ENCODE assay signal across 21 mouse cellular contexts in the genomic region with DNA sequence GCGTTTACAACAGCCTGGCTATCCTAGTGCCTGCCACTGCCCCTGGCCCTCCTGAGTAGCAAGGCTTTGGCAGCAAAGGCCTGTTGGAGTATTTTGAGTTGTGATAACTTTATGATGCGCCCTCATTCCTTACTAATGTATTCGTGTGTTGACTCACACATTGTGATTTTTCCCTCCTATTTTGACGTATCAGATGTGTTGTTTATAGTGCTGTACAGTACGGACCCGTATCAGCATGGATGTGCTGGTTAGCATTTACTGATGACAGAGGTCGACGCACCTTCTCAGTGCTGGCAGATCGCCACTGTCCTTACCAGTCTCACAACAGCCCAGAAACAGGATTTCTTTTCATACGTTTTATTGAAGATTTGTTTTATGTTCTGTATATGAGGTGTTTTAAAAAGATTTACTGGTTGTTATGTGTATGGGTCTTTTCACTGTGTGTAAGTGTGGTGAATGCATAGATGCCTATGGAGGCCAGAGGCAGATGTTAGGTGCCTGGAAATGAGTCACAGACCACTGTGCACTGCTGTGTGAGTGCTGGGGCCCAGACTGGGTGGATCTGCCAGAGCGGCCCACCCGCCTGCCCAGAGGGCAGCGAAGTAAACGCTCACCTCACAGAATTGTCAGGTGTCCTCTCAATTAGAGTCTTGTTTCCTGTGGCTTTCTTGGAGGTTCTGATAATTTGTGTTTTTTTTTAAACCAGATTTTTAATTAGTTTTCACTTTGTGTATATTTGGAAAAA. TPM values are rescaled to one million over a fixed set of nuclear protein-coding genes. Genes with fewer than 3 reads are reported as not detected.
"Had no signal": no experiment of that assay in that cellular context is flagged by ENCODE, and none has a peak within 500 bp of the region (broad histone marks: within the 10 kb centered on the region; RNA-seq: fewer than 3 reads in every experiment).

No protein-coding gene starts in this region.

- H3K4me1 ChIP-seq: neural tube, embryonic 12.5 days had no signal

- H3K4me2 ChIP-seq: neural tube, embryonic 12.5 days had no signal

- H3K36me3 ChIP-seq: liver, embryonic 15.5 days; neural tube, embryonic 12.5 days had no signal

- ATAC-seq: lung, postnatal 0 days had no signal

- H3K9me3 ChIP-seq: liver, embryonic 15.5 days; neural tube, embryonic 12.5 days had no signal

- H3K9ac ChIP-seq: liver, embryonic 15.5 days; neural tube, embryonic 12.5 days had no signal

- H3K27me3 ChIP-seq: liver, embryonic 15.5 days; neural tube, embryonic 12.5 days had no signal

- H3K27ac ChIP-seq: liver, embryonic 15.5 days; neural tube, embryonic 12.5 days had no signal

- H3K4me3 ChIP-seq: liver, embryonic 15.5 days; neural tube, embryonic 12.5 days had no signal

- DNase-seq: kidney, adult 11 months; kidney, postnatal 10 days; layer of hippocampus, adult 9-11 months; layer of hippocampus, postnatal 36 days; lung, adult 2 months; right cerebral cortex, postnatal 4 days; spleen, adult 18-20 months; thymus, adult 18-20 months; thymus, postnatal 25 days had no signal

RNA-seq across cellular contexts. Expression of a gene that starts 17.5 kb away (rescaled TPM):
- total RNA-seq: monocyte, adult 5-6 weeks had no signal

RNA-seq across cellular contexts. Expression of a gene that starts 25.3 kb away (rescaled TPM):
- total RNA-seq: layer of hippocampus, postnatal 36 days; left cerebral cortex, adult 8-10 months; left cerebral cortex, postnatal 25 days; liver, adult 2 months; megakaryocyte progenitor cell, adult 5-6 weeks; monocyte, adult 5-6 weeks; neutrophil, adult 5-6 weeks had no signal
- polyA plus RNA-seq: large intestine, adult 2 months; liver, adult 2 months; liver, embryonic 15.5 days; lung, adult 2 months; lung, postnatal 0 days; midbrain, embryonic 14.5 days; neural tube, embryonic 12.5 days; stomach, embryonic 14.5 days had no signal
